Mouse (Mus musculus): Measurements from ENCODE around the gene H6pd. TPM values are rescaled to one million over a fixed set of nuclear protein-coding genes. Genes with fewer than 3 reads are reported as not detected.

H6pd gene
- polyA plus RNA-seq, 1 experiment from 2014 or later, result 2.8 TPM

DNA sequence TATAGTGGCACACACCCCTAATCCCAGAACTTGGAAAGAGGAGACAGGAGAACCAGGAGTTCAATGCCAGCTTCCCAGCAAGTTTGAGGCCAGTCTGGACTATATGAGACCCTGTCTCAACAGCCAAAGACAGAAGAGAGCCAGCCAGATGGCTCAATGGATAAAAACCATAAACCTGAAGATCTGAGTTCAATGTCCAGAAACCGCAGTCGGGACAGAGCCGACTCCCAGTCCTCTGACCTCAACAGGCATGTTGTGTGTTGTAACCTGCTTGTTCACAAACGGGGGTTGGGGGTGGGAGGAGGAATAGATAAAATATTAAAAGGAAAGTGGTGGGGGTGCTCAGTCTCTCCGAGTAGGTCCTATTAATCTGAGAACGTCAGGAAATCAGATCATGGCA lies 43.6 kb downstream of the H6pd start:
- DNase-seq (ENCODE audit: low spot score), result no peak
- ATAC-seq (ENCODE audit: low FRiP score), result no peak
- H3K9ac ChIP-seq (ENCODE audit: low read depth, low read length), result no peak overlapping the region
- H3K9me3 ChIP-seq (ENCODE audit: control insufficient read depth, low read length), result no peaks in the 10 kb centered on the region
- H3K27ac ChIP-seq (ENCODE audit: low read depth, low read length), result no peak overlapping the region
- no peak overlapping the region for H3K4me2 ChIP-seq (replicated peaks; ENCODE audit: low read depth, low read length)
- no peaks in the 10 kb centered on the region for H3K27me3 ChIP-seq (ENCODE audit: control insufficient read depth, insufficient read depth, low read length)
- no peaks in the 10 kb centered on the region for H3K4me1 ChIP-seq (replicated peaks; ENCODE audit: control insufficient read depth, insufficient read depth, low read length)
- WGBS, result 77% methylated on average over 6 of the region's 6 CpGs
- no peaks in the 10 kb centered on the region for H3K36me3 ChIP-seq (ENCODE audit: control insufficient read depth, insufficient read depth, low read length)
- no peak overlapping the region for H3K4me3 ChIP-seq (ENCODE audit: low read depth, low read length)

DNA sequence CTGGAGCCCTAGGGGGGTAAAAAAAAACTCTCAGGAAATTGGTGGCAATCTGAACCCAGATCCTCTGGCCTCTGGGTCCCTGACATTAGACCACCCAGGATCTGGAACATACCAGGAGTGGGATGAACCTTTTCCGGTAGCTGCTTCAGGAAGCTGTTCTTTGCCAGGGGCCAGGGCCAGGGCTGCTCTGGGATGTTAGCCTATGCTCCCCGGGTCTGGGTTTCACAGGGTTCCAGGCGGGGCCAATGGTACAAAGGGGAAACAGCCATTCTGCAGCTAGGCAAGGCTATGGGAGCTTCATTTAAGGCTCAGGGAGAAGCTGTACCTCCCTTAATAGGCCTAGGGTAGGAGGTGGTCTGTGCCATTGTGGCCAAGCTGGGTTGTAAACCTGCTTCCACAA lies 44.1 kb downstream of the H6pd start:
- H3K9ac ChIP-seq (ENCODE audit: low read depth, low read length), result no peak overlapping the region
- ATAC-seq (ENCODE audit: low FRiP score), result no peak
- no peak for DNase-seq (ENCODE audit: low spot score)

DNA sequence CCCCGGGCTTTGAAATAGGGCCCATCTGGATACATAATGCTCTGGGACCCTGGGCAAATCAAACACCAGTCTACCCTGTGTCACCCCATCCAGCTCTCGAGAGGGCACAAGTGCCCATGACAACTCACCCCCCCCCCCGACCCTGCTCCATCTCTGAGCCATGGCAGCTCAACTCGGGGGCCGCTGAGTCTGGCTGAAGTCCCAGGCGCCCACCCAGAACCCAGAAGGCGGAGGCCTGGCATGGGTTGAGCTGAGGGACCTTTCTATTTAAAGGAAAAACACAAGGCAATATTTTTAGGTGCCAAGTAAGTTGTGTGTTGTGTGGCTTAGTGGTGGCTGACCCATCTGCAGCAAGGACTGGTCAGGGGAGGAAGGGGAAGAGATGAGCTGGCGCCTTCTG lies 44.5 kb downstream of the H6pd start:
- H3K4me2 ChIP-seq (replicated peaks; ENCODE audit: low read depth, low read length), result no peak overlapping the region
- no peaks in the 10 kb centered on the region for H3K36me3 ChIP-seq (ENCODE audit: control insufficient read depth, insufficient read depth, low read length)
- no peak overlapping the region for H3K4me3 ChIP-seq (ENCODE audit: low read depth, low read length)
- ATAC-seq (ENCODE audit: low FRiP score), result no peak
- WGBS, result 78% methylated on average over 8 of the region's 8 CpGs
- no peak for DNase-seq (ENCODE audit: low spot score)
- no peak overlapping the region for H3K9ac ChIP-seq (ENCODE audit: low read depth, low read length)
- H3K4me1 ChIP-seq (replicated peaks; ENCODE audit: control insufficient read depth, insufficient read depth, low read length), result no peaks in the 10 kb centered on the region
- H3K9me3 ChIP-seq (ENCODE audit: control insufficient read depth, low read length), result no peaks in the 10 kb centered on the region
- H3K27me3 ChIP-seq (ENCODE audit: control insufficient read depth, insufficient read depth, low read length), result no peaks in the 10 kb centered on the region
- H3K27ac ChIP-seq (ENCODE audit: low read depth, low read length), result no peak overlapping the region

More for the DNA sequence above, 44.1 kb downstream of the H6pd start:
- H3K4me3 ChIP-seq (ENCODE audit: low read depth, low read length), result no peak overlapping the region
- no peaks in the 10 kb centered on the region for H3K9me3 ChIP-seq (ENCODE audit: control insufficient read depth, low read length)
- no peak overlapping the region for H3K27ac ChIP-seq (ENCODE audit: low read depth, low read length)
- WGBS, result 51% methylated on average over 3 of the region's 3 CpGs
- no peaks in the 10 kb centered on the region for H3K27me3 ChIP-seq (ENCODE audit: control insufficient read depth, insufficient read depth, low read length)
- no peak overlapping the region for H3K4me2 ChIP-seq (replicated peaks; ENCODE audit: low read depth, low read length)
- no peaks in the 10 kb centered on the region for H3K36me3 ChIP-seq (ENCODE audit: control insufficient read depth, insufficient read depth, low read length)
- H3K4me1 ChIP-seq (replicated peaks; ENCODE audit: control insufficient read depth, insufficient read depth, low read length), result no peaks in the 10 kb centered on the region

DNA sequence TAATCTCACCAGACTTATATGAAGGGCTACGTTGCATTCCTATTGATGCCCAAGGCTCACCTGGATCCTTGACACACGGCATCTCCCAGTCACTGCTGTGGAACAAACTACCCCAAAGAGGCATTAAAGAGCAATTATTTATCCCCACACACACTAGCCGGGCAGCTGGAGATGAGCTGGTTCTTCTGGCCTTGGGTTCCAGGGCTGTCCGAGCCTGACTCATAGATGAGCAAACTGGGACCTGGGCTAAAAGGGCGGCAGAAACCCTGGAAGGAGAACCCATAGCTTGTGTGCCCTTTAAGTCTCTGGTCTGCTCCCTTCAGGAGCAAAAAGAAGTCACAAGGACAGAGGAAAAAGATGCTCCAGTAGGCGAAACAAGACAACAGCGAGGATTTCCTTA lies 48.4 kb downstream of the H6pd start:
- Histone ChIP-seq H3K4me3 (ENCODE audit: low read depth, low read length) (no peak overlapping the region), H3K9me3 (ENCODE audit: control insufficient read depth, low read length) (no peaks in the 10 kb centered on the region), H3K9ac (ENCODE audit: low read depth, low read length) (no peak overlapping the region), H3K4me1 (replicated peaks; ENCODE audit: control insufficient read depth, insufficient read depth, low read length) (no peaks in the 10 kb centered on the region), H3K36me3 (ENCODE audit: control insufficient read depth, insufficient read depth, low read length) (no peaks in the 10 kb centered on the region), H3K27me3 (ENCODE audit: control insufficient read depth, insufficient read depth, low read length) (peaks cover 19% of the 10 kb centered on the region), H3K4me2 (replicated peaks; ENCODE audit: low read depth, low read length) (no peak overlapping the region), H3K27ac (ENCODE audit: low read depth, low read length) (no peak overlapping the region)
- DNase-seq (ENCODE audit: low spot score), result no peak
- WGBS, result 92% methylated on average over 7 of the region's 7 CpGs
- ATAC-seq (ENCODE audit: low FRiP score), result no peak

DNA sequence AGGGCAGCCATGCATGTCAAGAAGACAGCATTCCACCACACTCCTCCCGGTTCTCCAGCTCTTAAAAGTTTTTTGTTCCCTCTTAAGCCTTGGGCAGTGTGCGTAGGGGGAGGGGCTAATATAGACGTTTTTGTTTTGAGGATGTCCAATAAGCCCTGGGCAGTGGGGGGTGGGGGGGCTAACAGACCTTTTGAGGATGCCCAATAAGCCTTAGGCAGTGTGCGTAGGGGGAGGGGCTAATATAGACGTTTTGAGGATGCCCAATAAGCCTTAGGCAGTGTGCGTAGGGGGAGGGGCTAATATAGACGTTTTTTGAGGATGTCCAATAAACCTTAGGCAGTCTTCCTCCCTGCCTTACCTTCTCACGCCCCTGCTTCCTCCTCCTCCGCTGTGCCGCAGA lies 49.0 kb downstream of the H6pd start:
- Histone ChIP-seq H3K4me1 (replicated peaks; ENCODE audit: control insufficient read depth, insufficient read depth, low read length) (no peaks in the 10 kb centered on the region), H3K9ac (ENCODE audit: low read depth, low read length) (no peak overlapping the region), H3K4me3 (ENCODE audit: low read depth, low read length) (no peak overlapping the region), H3K27me3 (ENCODE audit: control insufficient read depth, insufficient read depth, low read length) (peaks cover 19% of the 10 kb centered on the region), H3K4me2 (replicated peaks; ENCODE audit: low read depth, low read length) (no peak overlapping the region), H3K27ac (ENCODE audit: low read depth, low read length) (no peak overlapping the region), H3K9me3 (ENCODE audit: control insufficient read depth, low read length) (no peaks in the 10 kb centered on the region), H3K36me3 (ENCODE audit: control insufficient read depth, insufficient read depth, low read length) (no peaks in the 10 kb centered on the region)
- 62% methylated on average over 10 of the region's 10 CpGs for WGBS
- ATAC-seq (ENCODE audit: low FRiP score) (no peak), DNase-seq (ENCODE audit: low spot score) (no peak)

DNA sequence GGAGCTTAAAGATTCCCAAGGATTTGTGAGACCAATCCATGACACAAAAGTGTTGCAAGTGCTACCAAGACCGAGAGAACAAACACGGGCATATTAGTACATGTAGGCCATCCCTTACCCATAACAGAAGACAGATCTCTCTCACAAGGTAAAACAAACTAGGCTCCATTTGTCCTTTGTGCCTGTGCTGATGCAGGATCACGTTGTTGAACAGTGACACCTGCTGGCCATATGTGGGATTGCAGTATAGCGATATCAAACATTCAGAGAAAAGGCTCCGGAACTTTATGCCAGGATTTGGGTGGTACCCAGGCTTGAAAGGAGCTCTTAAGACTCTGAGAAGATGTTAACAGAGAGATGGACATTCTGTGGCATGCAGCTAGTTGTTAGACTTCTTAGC lies 50.3 kb downstream of the H6pd start:
- DNase-seq (ENCODE audit: low spot score) (peak; percentile 86), ATAC-seq (ENCODE audit: low FRiP score) (no peak)
- WGBS, result 8% methylated on average over 5 of the region's 5 CpGs
- Histone ChIP-seq H3K27me3 (ENCODE audit: control insufficient read depth, insufficient read depth, low read length) (peaks cover 20% of the 10 kb centered on the region), H3K4me3 (ENCODE audit: low read depth, low read length) (no peak overlapping the region), H3K4me1 (replicated peaks; ENCODE audit: control insufficient read depth, insufficient read depth, low read length) (peaks cover 4% of the 10 kb centered on the region; the same call in 1 of the 2 replicates), H3K27ac (ENCODE audit: low read depth, low read length) (no peak overlapping the region), H3K9ac (ENCODE audit: low read depth, low read length) (no peak overlapping the region), H3K9me3 (ENCODE audit: control insufficient read depth, low read length) (no peaks in the 10 kb centered on the region), H3K4me2 (replicated peaks; ENCODE audit: low read depth, low read length) (no peak overlapping the region), H3K36me3 (ENCODE audit: control insufficient read depth, insufficient read depth, low read length) (no peaks in the 10 kb centered on the region)

DNA sequence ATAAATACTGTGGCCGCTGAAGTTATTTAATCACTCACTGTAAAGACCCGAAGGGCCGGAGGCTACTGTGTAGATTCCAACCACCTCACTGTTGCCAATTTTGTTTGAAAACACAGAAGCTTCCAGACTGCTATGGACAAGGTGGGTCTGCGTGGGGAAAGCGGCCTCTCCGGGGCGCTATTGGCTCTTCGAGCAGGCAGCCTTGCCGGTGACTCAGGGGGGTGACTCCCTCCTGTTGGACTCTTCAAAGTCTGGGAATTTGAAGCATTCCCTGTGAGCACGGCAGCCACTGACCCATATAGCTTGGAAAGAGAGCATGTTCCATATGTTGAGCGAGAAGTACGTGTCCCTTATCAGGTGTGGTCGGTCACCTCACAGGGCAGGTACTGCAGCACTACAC lies 52.8 kb downstream of the H6pd start:
- Histone ChIP-seq H3K9ac (ENCODE audit: low read depth, low read length) (no peak overlapping the region), H3K9me3 (ENCODE audit: control insufficient read depth, low read length) (no peaks in the 10 kb centered on the region), H3K27me3 (ENCODE audit: control insufficient read depth, insufficient read depth, low read length) (peaks cover 25% of the 10 kb centered on the region), H3K4me3 (ENCODE audit: low read depth, low read length) (no peak overlapping the region), H3K27ac (ENCODE audit: low read depth, low read length) (no peak overlapping the region), H3K36me3 (ENCODE audit: control insufficient read depth, insufficient read depth, low read length) (no peaks in the 10 kb centered on the region), H3K4me1 (replicated peaks; ENCODE audit: control insufficient read depth, insufficient read depth, low read length) (peaks cover 4% of the 10 kb centered on the region; the same call in 1 of the 2 replicates), H3K4me2 (replicated peaks; ENCODE audit: low read depth, low read length) (no peak overlapping the region)
- DNase-seq (ENCODE audit: low spot score) (no peak), ATAC-seq (ENCODE audit: low FRiP score) (no peak)
- 51% methylated on average over 13 of the region's 13 CpGs for WGBS

DNA sequence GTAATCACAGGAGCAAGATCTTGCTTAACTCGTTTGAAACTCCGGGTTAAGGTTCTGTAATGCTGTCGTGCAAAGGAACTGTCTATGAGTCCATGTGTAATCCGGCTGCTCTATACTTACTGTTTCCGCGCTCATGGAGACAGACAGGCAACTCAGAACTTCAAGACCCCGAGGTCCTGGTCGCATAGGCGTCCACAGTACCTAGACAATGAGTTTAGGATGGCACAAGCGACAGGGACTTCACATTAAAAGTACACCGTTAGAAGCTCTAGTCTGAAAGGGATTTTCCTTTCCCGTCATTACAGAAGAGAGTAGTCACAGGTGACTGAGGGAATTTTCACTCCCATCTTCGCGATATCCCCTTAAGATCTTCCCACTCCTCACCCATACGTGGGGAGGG lies 53.2 kb downstream of the H6pd start:
- no peaks in the 10 kb centered on the region for H3K9me3 ChIP-seq (ENCODE audit: control insufficient read depth, low read length)
- DNase-seq (ENCODE audit: low spot score) (no peak), ATAC-seq (ENCODE audit: low FRiP score) (peak; percentile 6; the same call in 1 of the 2 replicates)
- WGBS, result 18% methylated on average over 15 of the region's 15 CpGs
- H3K4me2 ChIP-seq (replicated peaks; ENCODE audit: low read depth, low read length), result no peak overlapping the region; the same call in 1 of the 2 replicates
- peak overlapping the region; percentile 49; the same call in 1 of the 2 replicates for H3K4me3 ChIP-seq (ENCODE audit: low read depth, low read length)
- peaks cover 4% of the 10 kb centered on the region; the same call in 1 of the 2 replicates for H3K4me1 ChIP-seq (replicated peaks; ENCODE audit: control insufficient read depth, insufficient read depth, low read length)
- H3K27me3 ChIP-seq (ENCODE audit: control insufficient read depth, insufficient read depth, low read length), result peaks cover 25% of the 10 kb centered on the region
- no peak overlapping the region for H3K9ac ChIP-seq (ENCODE audit: low read depth, low read length)
- H3K27ac ChIP-seq (ENCODE audit: low read depth, low read length), result no peak overlapping the region
- H3K36me3 ChIP-seq (ENCODE audit: control insufficient read depth, insufficient read depth, low read length), result no peaks in the 10 kb centered on the region

DNA sequence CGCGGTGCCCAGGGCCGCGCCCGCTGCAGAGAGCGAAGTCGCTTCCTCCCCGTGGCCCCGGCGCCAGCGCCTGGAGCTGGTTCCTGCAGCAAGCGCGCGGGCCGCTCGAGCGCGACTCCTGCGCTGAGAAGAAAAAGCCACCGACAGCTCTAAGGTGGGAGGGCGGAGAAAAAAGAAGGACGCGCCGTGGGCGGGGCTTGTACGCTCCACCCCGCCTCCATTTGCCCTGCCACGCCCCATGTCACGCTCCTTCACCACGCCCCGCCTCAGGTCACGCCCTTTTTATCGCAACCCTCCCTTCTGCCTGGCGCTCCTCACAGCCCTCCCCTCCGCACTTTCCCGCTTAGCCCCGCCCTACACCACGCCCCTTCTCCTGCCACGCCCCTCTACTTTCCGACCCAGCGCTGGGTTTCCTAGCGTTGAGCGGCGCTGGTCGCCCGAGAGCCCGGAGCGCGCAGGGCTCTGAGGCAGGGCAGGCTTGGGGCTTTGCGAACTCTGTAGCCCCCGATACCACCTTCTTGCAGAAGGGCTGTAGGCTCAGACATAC lies 53.9 kb downstream of the H6pd start, which contains the start of gene Spsb1:
TSS of gene Spsb1 (minus strand) at position 151 of the 547 bp plus-strand sequence.
- peak within 1 kb of the TSS; percentile 57 for H3K9ac ChIP-seq (ENCODE audit: low read depth, low read length)
- H3K4me1 ChIP-seq (replicated peaks; ENCODE audit: control insufficient read depth, insufficient read depth, low read length), result peaks cover 4% of the 10 kb centered on the region; the same call in 1 of the 2 replicates
- ATAC-seq (ENCODE audit: low FRiP score) (peak; percentile 93), DNase-seq (ENCODE audit: low spot score) (peak; percentile 97)
- H3K4me3 ChIP-seq (ENCODE audit: low read depth, low read length), result peak within 1 kb of the TSS; percentile 49
- H3K27me3 ChIP-seq (ENCODE audit: control insufficient read depth, insufficient read depth, low read length), result peaks cover 25% of the 10 kb centered on the region
- no peak within 1 kb of the TSS for H3K27ac ChIP-seq (ENCODE audit: low read depth, low read length)
- no peaks in the 10 kb centered on the region for H3K9me3 ChIP-seq (ENCODE audit: control insufficient read depth, low read length)
- no peaks in the 10 kb centered on the region for H3K36me3 ChIP-seq (ENCODE audit: control insufficient read depth, insufficient read depth, low read length)
- 0% methylated on average over 47 of the region's 51 CpGs for WGBS
- H3K4me2 ChIP-seq (replicated peaks; ENCODE audit: low read depth, low read length), result peak within 1 kb of the TSS; percentile 89
